Comparison of ENCODE assay signal across 23 mouse cellular contexts in genomic region chr3:117696350-117696749, GRCm38 (mm10).
DNase-seq lines count a peak whose midpoint lies in the region; ATAC-seq and TF ChIP-seq lines count a peak whose summit lies in the region.
"Had no signal": no experiment of that assay in that cellular context is flagged by ENCODE, and none has a peak within 500 bp of the region (broad histone marks: within the 10 kb centered on the region; RNA-seq: fewer than 3 reads in every experiment).

No protein-coding gene starts in this region.

- no peak overlapping the region for H3K27ac ChIP-seq in CH12.LX (ENCODE audit: insufficient read depth, low read depth)
- no peak overlapping the region for H3K27ac ChIP-seq in hindbrain, embryonic 13.5 days
- H3K27ac ChIP-seq: embryonic facial prominence, embryonic 10.5 days; embryonic facial prominence, embryonic 12.5 days; forebrain, embryonic 13.5 days; forebrain, embryonic 15.5 days had no signal

- H3K36me3 ChIP-seq in CH12.LX (replicated peaks in 1 of 2; ENCODE audit: control insufficient read depth in 1 of 2, insufficient read depth in 1 of 2, low read length in 1 of 2) = no peaks in the 10 kb centered on the region
- no peaks in the 10 kb centered on the region for H3K36me3 ChIP-seq in hindbrain, embryonic 13.5 days
- H3K36me3 ChIP-seq: embryonic facial prominence, embryonic 10.5 days; embryonic facial prominence, embryonic 12.5 days; forebrain, embryonic 15.5 days had no signal

- no peaks in the 10 kb centered on the region for H3K9me3 ChIP-seq in CH12.LX (replicated peaks; ENCODE audit: low read length)
- no peaks in the 10 kb centered on the region for H3K9me3 ChIP-seq in hindbrain, embryonic 13.5 days
- H3K9me3 ChIP-seq: embryonic facial prominence, embryonic 10.5 days; embryonic facial prominence, embryonic 12.5 days; forebrain, embryonic 13.5 days; forebrain, embryonic 15.5 days had no signal

- no peak for TF ChIP-seq CTCF in CH12.LX (conservative IDR thresholded peaks at IDR 0.05 in 1 of 2, IDR thresholded peaks at IDR 0.05 in 1 of 2; ENCODE audit: low read depth in 2 of 2, low read length in 2 of 2)

- TF ChIP-seq EP300 in CH12.LX (IDR thresholded peaks at IDR 0.05; ENCODE audit: low read length) = no peak

- peaks cover 2 to 5% of the 10 kb centered on the region in 2 experiments; a peak in 1 of 4 replicates for H3K4me1 ChIP-seq in CH12.LX (ENCODE audit: control insufficient read depth in 1 of 2, insufficient read depth in 2 of 2)
- H3K4me1 ChIP-seq in hindbrain, embryonic 13.5 days (replicated peaks) = no peaks in the 10 kb centered on the region
- H3K4me1 ChIP-seq: embryonic facial prominence, embryonic 10.5 days; embryonic facial prominence, embryonic 12.5 days; forebrain, embryonic 13.5 days; forebrain, embryonic 15.5 days had no signal

- H3K4me2 ChIP-seq in CH12.LX (ENCODE audit: insufficient read depth, low read depth, poor library complexity, severe bottlenecking) = peak overlapping the region; percentile 67; the same call in 1 of the 2 replicates
- H3K4me2 ChIP-seq in hindbrain, embryonic 13.5 days = no peak overlapping the region
- H3K4me2 ChIP-seq: embryonic facial prominence, embryonic 12.5 days; forebrain, embryonic 13.5 days; forebrain, embryonic 15.5 days had no signal

- peak overlapping the region in 2 of 3 experiments; percentile 42 to 64 for H3K4me3 ChIP-seq in CH12.LX (replicated peaks in 1 of 3; ENCODE audit: low read depth in 2 of 3, low read length in 2 of 3, poor library complexity in 1 of 3)
- H3K4me3 ChIP-seq in hindbrain, embryonic 13.5 days = no peak overlapping the region
- H3K4me3 ChIP-seq: embryonic facial prominence, embryonic 10.5 days; embryonic facial prominence, embryonic 12.5 days; forebrain, embryonic 13.5 days; forebrain, embryonic 15.5 days had no signal

- no peak for TF ChIP-seq RAD21 in CH12.LX (IDR thresholded peaks at IDR 0.05; ENCODE audit: low read depth, low read length)

- WGBS in hindbrain, embryonic 13.5 days = 86% methylated on average over 5 of the region's 5 CpGs

- TF ChIP-seq POLR2A in CH12.LX (IDR thresholded peaks at IDR 0.05; ENCODE audit: low read depth, low read length) = no peak

- H3K9ac ChIP-seq in CH12.LX (ENCODE audit: insufficient read depth, low read depth) = peak overlapping the region; percentile 78
- no peak overlapping the region for H3K9ac ChIP-seq in hindbrain, embryonic 13.5 days
- H3K9ac ChIP-seq: embryonic facial prominence, embryonic 12.5 days; forebrain, embryonic 13.5 days; forebrain, embryonic 15.5 days; forebrain, postnatal 0 days had no signal

- in situ Hi-C loops in CH12.LX (cut with MboI; ENCODE audit: low pct_ligation_motif_present, low pct_unique_long_range_greater_than_20kb, low sequenced_read_pairs) = no loop called here

- ATAC-seq in hindbrain, embryonic 13.5 days (ENCODE audit: low FRiP score) = no peak
- ATAC-seq: forebrain, embryonic 13.5 days; forebrain, embryonic 15.5 days; forebrain, postnatal 0 days; Patski had no signal

- DNase-seq in 3T3-L1 (ENCODE audit: low read depth, low spot score) (peak; percentile 80), CH12.LX (ENCODE audit: extremely low read depth) (peak; percentile 0), NIH3T3 (ENCODE audit: low read depth) (peak; percentile 38), adipocyte (ENCODE audit: low spot score) (peak; percentile 32)
- no peak for DNase-seq in lung, postnatal 14 days
- no peak for DNase-seq in spleen, postnatal 36 days (ENCODE audit: low spot score in 2 of 2)
- no peak for DNase-seq in urinary bladder, postnatal 36 days (ENCODE audit: low spot score in 2 of 2)
- DNase-seq: adrenal gland, adult 8-10 months; adrenal gland, postnatal 14 days; adrenal gland, postnatal 36 days; B cell, adult 2 months; cerebellum, adult 11-12 months; cerebellum, adult 2 months; cerebellum, adult 9-10 months; cerebellum, postnatal 10 days; cerebellum, postnatal 25 days; forebrain, postnatal 0 days had no signal

- dilution Hi-C loops in CH12.LX (cut with MboI; ENCODE audit: extremely low pct_ligation_motif_present, extremely low pct_unique_long_range_greater_than_20kb, low sequenced_read_pairs) = no loop called here

- H3K79me2 ChIP-seq in CH12.LX (replicated peaks; ENCODE audit: control insufficient read depth, extremely low read depth, insufficient read depth, poor library complexity, severe bottlenecking) = no peaks in the 10 kb centered on the region

- H3K27me3 ChIP-seq in CH12.LX (replicated peaks) = no peaks in the 10 kb centered on the region
- H3K27me3 ChIP-seq in hindbrain, embryonic 13.5 days = no peaks in the 10 kb centered on the region
- H3K27me3 ChIP-seq: embryonic facial prominence, embryonic 12.5 days; forebrain, embryonic 13.5 days; forebrain, embryonic 15.5 days; Patski had no signal

TF ChIP-seq in CH12.LX, 34 proteins besides CTCF, POLR2A, EP300 and RAD21:
- no peak for TF ChIP-seq MEF2A (IDR thresholded peaks at IDR 0.05; ENCODE audit: borderline replicate concordance, low read depth, low read length)
- no peak for TF ChIP-seq USF2 (conservative IDR thresholded peaks at IDR 0.05; ENCODE audit: low read depth, low read length)
- no peak for TF ChIP-seq SIN3A (IDR thresholded peaks at IDR 0.05; ENCODE audit: low read length)
- TF ChIP-seq UBTF (IDR thresholded peaks at IDR 0.05; ENCODE audit: low read depth, low read length) = no peak
- TF ChIP-seq RCOR1 (conservative IDR thresholded peaks at IDR 0.05; ENCODE audit: low read depth, low read length) = no peak
- TF ChIP-seq KAT2A (IDR thresholded peaks at IDR 0.05; ENCODE audit: insufficient replicate concordance, low read length) = no peak
- TF ChIP-seq MXI1 (IDR thresholded peaks at IDR 0.05; ENCODE audit: low read depth, low read length) = no peak
- TF ChIP-seq HCFC1 (IDR thresholded peaks at IDR 0.05; ENCODE audit: low read depth, low read length) = peak; percentile 56
- no peak for TF ChIP-seq TCF12 (IDR thresholded peaks at IDR 0.05; ENCODE audit: low read depth, low read length)
- TF ChIP-seq JUND (conservative IDR thresholded peaks at IDR 0.05; ENCODE audit: low read depth, low read length) = peak; percentile 81
- no peak for TF ChIP-seq NRF1 (IDR thresholded peaks at IDR 0.05; ENCODE audit: low read depth, low read length)
- no peak for TF ChIP-seq PAX5 (IDR thresholded peaks at IDR 0.05; ENCODE audit: low read length)
- TF ChIP-seq MAZ (IDR thresholded peaks at IDR 0.05; ENCODE audit: low read depth, low read length) = no peak
- peak; percentile 48 for TF ChIP-seq USF1 (IDR thresholded peaks at IDR 0.05; ENCODE audit: low read depth, low read length)
- TF ChIP-seq BHLHE40 (IDR thresholded peaks at IDR 0.05; ENCODE audit: low read depth, low read length) = peak; percentile 84
- TF ChIP-seq ZMIZ1 (IDR thresholded peaks at IDR 0.05; ENCODE audit: low read depth, low read length) = no peak
- no peak for TF ChIP-seq NELFE (IDR thresholded peaks at IDR 0.05; ENCODE audit: low read depth, low read length)
- TF ChIP-seq TBP (conservative IDR thresholded peaks at IDR 0.05; ENCODE audit: low read depth, low read length) = no peak
- no peak for TF ChIP-seq MYC (IDR thresholded peaks at IDR 0.05; ENCODE audit: low read depth, low read length)
- no peak for TF ChIP-seq MAFK (IDR thresholded peaks at IDR 0.05; ENCODE audit: insufficient replicate concordance, low read length)
- peak; percentile 53 for TF ChIP-seq ELF1 (IDR thresholded peaks at IDR 0.05; ENCODE audit: low read depth, low read length)
- TF ChIP-seq JUN (IDR thresholded peaks at IDR 0.05; ENCODE audit: insufficient read depth, low read depth, low read length) = peak; percentile 54
- TF ChIP-seq CHD2 (IDR thresholded peaks at IDR 0.05; ENCODE audit: low read length) = no peak

Comparison
In these comparisons a context has a peak if more than half of its experiments do, and no peak if none do; other contexts are left out.
1. DNase-seq: peak in 3T3-L1 (single experiment), CH12.LX (single experiment), NIH3T3 (single experiment) and adipocyte (single experiment); none in lung, postnatal 14 days (single experiment), spleen, postnatal 36 days (0 of 2) and urinary bladder, postnatal 36 days (0 of 2).